In the genomic region with DNA sequence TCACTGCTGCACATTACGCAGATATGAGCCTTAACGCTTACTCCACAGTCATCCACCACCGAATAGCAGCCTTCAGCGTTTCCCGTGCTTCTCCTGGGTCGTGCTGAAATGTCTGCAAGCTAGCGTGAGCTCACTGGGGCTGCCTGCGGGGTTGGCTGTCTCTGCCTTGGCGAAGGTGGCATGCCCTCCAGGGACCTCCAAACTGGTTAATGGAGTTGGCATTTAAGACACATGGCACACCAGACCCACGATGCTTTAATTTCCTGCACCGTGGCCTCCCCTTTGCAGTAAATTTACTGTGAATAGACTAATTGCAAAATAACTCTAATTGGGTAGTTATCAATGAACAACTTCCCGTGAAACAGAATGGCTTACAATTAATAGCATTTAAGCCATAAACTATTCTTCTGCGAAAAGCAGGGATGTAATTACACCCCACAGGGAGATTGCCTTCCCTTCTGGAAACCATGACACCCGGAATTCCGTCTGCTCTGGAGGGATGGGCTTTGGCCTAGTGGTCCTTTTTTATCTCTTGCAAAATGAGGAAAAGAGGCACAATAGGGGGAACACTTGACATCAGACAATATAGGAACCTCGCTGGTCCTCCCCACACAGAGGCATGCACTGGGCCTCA, we compare ENCODE assay signal across 30 mouse cellular contexts.
A peak's percentile ranks its signal among the peaks of the same experiment; 100 is the strongest.
DNase-seq lines count a peak whose midpoint lies in the region; ATAC-seq and TF ChIP-seq lines count a peak whose summit lies in the region.
"Had no signal": no experiment of that assay in that cellular context is flagged by ENCODE, and none has a peak within 500 bp of the region (broad histone marks: within the 10 kb centered on the region; RNA-seq: fewer than 3 reads in every experiment).

No protein-coding gene starts in this region.

- peaks cover 9% of the 10 kb centered on the region; the same call in 1 of the 2 replicates for H3K4me1 ChIP-seq in forebrain, postnatal 0 days (ENCODE audit: insufficient read depth)
- H3K4me1 ChIP-seq in heart, embryonic 12.5 days (replicated peaks): peaks cover 5% of the 10 kb centered on the region
- H3K4me1 ChIP-seq: intestine, embryonic 15.5 days; liver, embryonic 13.5 days had no signal

- H3K4me2 ChIP-seq in forebrain, postnatal 0 days (ENCODE audit: low read depth): no peak overlapping the region
- no peak overlapping the region for H3K4me2 ChIP-seq in heart, embryonic 12.5 days
- H3K4me2 ChIP-seq: embryonic facial prominence, embryonic 15.5 days; hindbrain, embryonic 12.5 days; intestine, embryonic 15.5 days; liver, embryonic 13.5 days; midbrain, embryonic 13.5 days had no signal

- no peaks in the 10 kb centered on the region for H3K9me3 ChIP-seq in forebrain, postnatal 0 days (ENCODE audit: low read length)
- no peaks in the 10 kb centered on the region for H3K9me3 ChIP-seq in heart, embryonic 12.5 days (replicated peaks)
- H3K9me3 ChIP-seq: embryonic facial prominence, embryonic 10.5 days; embryonic facial prominence, embryonic 15.5 days; hindbrain, embryonic 12.5 days; intestine, embryonic 15.5 days; liver, embryonic 13.5 days; midbrain, embryonic 13.5 days had no signal

- TF ChIP-seq CTCF in forebrain, postnatal 0 days (IDR thresholded peaks at IDR 0.05; ENCODE audit: low read depth): no peak

- intact Hi-C loops in left cerebral cortex, postnatal 4 days (cut with DNase I): no loop called here
- intact Hi-C loops in left cerebral cortex, postnatal 25 days (cut with DNase I): loop anchor here (10.0 kb wide), 1 partner anchor 166 kb away; a partner anchor contains a TSS

- H3K4me3 ChIP-seq in forebrain, postnatal 0 days (ENCODE audit: low read depth, low read length): no peak overlapping the region
- H3K4me3 ChIP-seq in heart, embryonic 12.5 days: no peak overlapping the region
- H3K4me3 ChIP-seq: embryonic facial prominence, embryonic 10.5 days; embryonic facial prominence, embryonic 15.5 days; gastrocnemius, adult 2 months; hindbrain, embryonic 12.5 days; intestine, embryonic 15.5 days; liver, embryonic 13.5 days; midbrain, embryonic 13.5 days had no signal

- H3K9ac ChIP-seq in forebrain, postnatal 0 days: no peak overlapping the region
- H3K9ac ChIP-seq in heart, embryonic 12.5 days: no peak overlapping the region
- H3K9ac ChIP-seq: embryonic facial prominence, embryonic 15.5 days; hindbrain, embryonic 12.5 days; intestine, embryonic 15.5 days; liver, embryonic 13.5 days; midbrain, embryonic 13.5 days had no signal

- DNase-seq in cerebellum, postnatal 10 days: peak; percentile 52 to 74
- DNase-seq in cerebellum, adult 11-12 months: no peak
- DNase-seq in left cerebral cortex, postnatal 4 days: peak; percentile 48
- no peak for DNase-seq in left cerebral cortex, postnatal 25 days (ENCODE audit: low spot score in 2 of 2)
- DNase-seq in forebrain, postnatal 0 days: peak; percentile 35
- no peak for DNase-seq in gastrocnemius, postnatal 10 days
- DNase-seq in gastrocnemius, adult 18-20 months (ENCODE audit: low spot score): no peak
- DNase-seq: adrenal gland, adult 2 months; cerebellum, adult 9-11 months; gastrocnemius, adult 2 months; heart, postnatal 14 days; kidney, adult 2 months; kidney, postnatal 10 days; layer of hippocampus, postnatal 36 days; liver, embryonic 13.5 days; lung, adult 18-20 months; lung, postnatal 4 days; right cerebral cortex, adult 18-20 months; spleen, adult 18-20 months; thymus, postnatal 14 days had no signal

- H3K27ac ChIP-seq in forebrain, postnatal 0 days (ENCODE audit: low read depth, low read length): no peak overlapping the region
- H3K27ac ChIP-seq in heart, embryonic 12.5 days (ENCODE audit: poor library complexity, severe bottlenecking): no peak overlapping the region
- H3K27ac ChIP-seq: embryonic facial prominence, embryonic 10.5 days; embryonic facial prominence, embryonic 15.5 days; gastrocnemius, adult 2 months; hindbrain, embryonic 12.5 days; hindbrain, postnatal 0 days; intestine, embryonic 15.5 days; liver, embryonic 13.5 days; midbrain, embryonic 13.5 days had no signal

- ATAC-seq in forebrain, postnatal 0 days: peak; percentile 44; the same call in 1 of the 2 replicates
- ATAC-seq in heart, embryonic 12.5 days (ENCODE audit: insufficient number of reproducible peaks, low FRiP score): no peak
- ATAC-seq: activated CD4-positive, CD25-positive, alpha-beta regulatory T cell, adult 4 months; hindbrain, postnatal 0 days; intestine, embryonic 15.5 days; lung, postnatal 0 days; midbrain, embryonic 13.5 days had no signal

- H3K36me3 ChIP-seq in forebrain, postnatal 0 days (ENCODE audit: insufficient read depth): no peaks in the 10 kb centered on the region
- H3K36me3 ChIP-seq in heart, embryonic 12.5 days: 0 out of 2 replicates have a peak, but pooled peaks cover 3% of the 10 kb centered on the region
- H3K36me3 ChIP-seq: embryonic facial prominence, embryonic 10.5 days; embryonic facial prominence, embryonic 15.5 days; hindbrain, embryonic 12.5 days; intestine, embryonic 15.5 days; liver, embryonic 13.5 days; midbrain, embryonic 13.5 days had no signal

- 26% methylated on average over 16 of the region's 16 CpGs for WGBS in forebrain, postnatal 0 days
- WGBS in heart, embryonic 12.5 days: 80% methylated on average over 16 of the region's 16 CpGs

- no peaks in the 10 kb centered on the region for H3K27me3 ChIP-seq in forebrain, postnatal 0 days (ENCODE audit: insufficient read depth, low read length)
- H3K27me3 ChIP-seq in heart, embryonic 12.5 days (replicated peaks): no peaks in the 10 kb centered on the region
- H3K27me3 ChIP-seq: CH12.LX; embryonic facial prominence, embryonic 15.5 days; hindbrain, embryonic 12.5 days; intestine, embryonic 15.5 days; liver, embryonic 13.5 days had no signal

Comparison
In these comparisons a context has a peak if more than half of its experiments do, and no peak if none do; other contexts are left out.
1. DNase-seq: peak in cerebellum, postnatal 10 days (2 of 2), left cerebral cortex, postnatal 4 days (single experiment) and forebrain, postnatal 0 days (single experiment); none in cerebellum, adult 11-12 months (single experiment), left cerebral cortex, postnatal 25 days (0 of 2), gastrocnemius, postnatal 10 days (single experiment) and gastrocnemius, adult 18-20 months (single experiment).